Mouse (Mus musculus) heart, postnatal 0 days (tissue): ENCODE results near the gene Barx2.

ENCODE experiments used
- CTCF ChIP-seq: IDR thresholded peaks from 2 replicates; pipeline ENCODE4 v1.5.1; 2016; ENCODE audit warnings: antibody characterized with exemption, control low read depth, low read depth
- EP300 ChIP-seq: IDR thresholded peaks from 2 replicates; pipeline ENCODE4 v1.6.1; 2016; ENCODE audit warnings: antibody characterized with exemption, low read depth

DNA sequence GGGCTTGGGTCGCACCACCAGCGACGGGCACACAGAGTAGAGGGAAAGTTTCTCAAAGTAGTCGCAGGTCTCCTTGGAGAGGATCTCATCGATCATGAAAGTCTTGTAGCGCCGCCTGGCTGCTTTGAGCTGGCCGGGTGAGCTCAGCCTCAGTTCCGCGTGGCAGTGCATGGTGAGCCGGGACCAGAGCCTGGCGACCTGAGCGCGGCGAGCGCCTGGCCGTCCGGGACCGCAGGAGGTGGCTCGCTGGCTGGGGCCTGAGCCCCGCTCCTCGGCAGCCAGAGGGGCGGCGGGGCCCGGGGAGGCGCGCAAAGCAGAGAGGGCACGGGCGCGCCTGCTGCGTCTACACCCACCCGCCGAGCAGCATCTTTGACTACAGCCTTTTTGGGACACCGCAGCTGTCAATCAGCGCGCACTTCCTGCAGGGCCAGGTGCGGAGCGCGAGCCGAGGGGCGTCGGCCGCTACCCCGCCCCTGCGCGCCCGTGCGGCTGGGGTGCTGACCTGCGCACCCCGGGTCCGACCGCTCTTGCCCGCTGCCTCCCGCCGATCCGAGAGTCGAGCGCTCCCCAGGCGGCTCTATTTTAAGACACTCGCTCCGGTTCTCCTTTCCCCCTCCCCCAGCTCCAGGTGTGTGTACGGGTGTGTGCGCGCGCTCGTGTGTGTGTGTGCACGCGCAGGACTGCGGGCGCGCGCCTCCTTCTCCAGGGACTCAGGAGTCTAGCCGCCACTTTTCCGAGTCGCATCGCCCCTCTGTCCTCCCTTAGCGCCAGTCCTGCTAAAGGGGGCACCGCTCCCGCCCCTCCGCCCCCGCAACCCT, at the start of gene Barx2:
- TF ChIP-seq CTCF (peak; percentile 54), EP300 (no peak)
